Mouse (Mus musculus) small intestine, adult 2 months (tissue): ENCODE results near the gene Supt3.

Source experiments
- CTCF ChIP-seq: fragments of 200-500 bp; IDR thresholded peaks from 2 replicates; pipeline ENCODE4 v1.5.1; 2012; ENCODE audit warnings: low read depth, mild to moderate bottlenecking, control low read depth, inconsistent platforms, low read length, moderate library complexity, mixed read lengths; ENCODE audit not compliant: insufficient replicate concordance, insufficient read length; ENCODE audit errors: extremely low read depth
- POLR2A ChIP-seq: fragments of 200-500 bp; IDR thresholded peaks from 2 replicates; pipeline ENCODE4 v1.6.1; 2012; ENCODE audit warnings: low read depth, mild to moderate bottlenecking, control low read depth, inconsistent platforms, low read length, moderate library complexity

DNA sequence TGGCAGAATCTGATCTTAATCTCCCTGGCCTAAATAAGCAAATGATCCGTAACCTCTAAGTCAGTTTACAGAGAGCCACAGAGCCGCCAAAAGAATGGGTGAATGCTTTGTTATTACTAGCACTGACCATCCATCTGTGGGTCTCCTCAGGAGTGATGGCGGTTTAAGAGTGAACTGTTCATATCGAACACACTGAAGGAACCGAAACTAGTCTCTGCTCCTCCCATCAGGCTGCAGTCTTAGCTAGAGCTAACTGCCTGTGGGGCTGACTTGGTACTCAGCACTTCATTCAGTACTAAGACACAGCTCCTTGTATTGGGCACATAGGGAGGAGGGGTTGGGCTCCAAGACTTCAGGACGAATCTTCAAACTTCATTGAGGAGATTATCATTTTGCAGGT, 280.8 kb downstream of the Supt3 start:
- TF ChIP-seq POLR2A (no peak), CTCF (no peak)
